In genomic region chr5:64815631-64816030, GRCm38 (mm10) we compare ENCODE assay signal across 14 mouse cellular contexts. TPM values are rescaled to one million over a fixed set of nuclear protein-coding genes. Genes with fewer than 3 reads are reported as not detected.
DNase-seq lines count a peak whose midpoint lies in the region; ATAC-seq lines count a peak whose summit lies in the region.
"Had no signal": no experiment of that assay in that cellular context is flagged by ENCODE, and none has a peak within 500 bp of the region (broad histone marks: within the 10 kb centered on the region; RNA-seq: fewer than 3 reads in every experiment).

No protein-coding gene starts in this region.

- no peak for ATAC-seq in liver, embryonic 15.5 days (ENCODE audit: insufficient read depth)
- ATAC-seq in liver, embryonic 11.5 days (replicated peaks; ENCODE audit: low FRiP score) = no peak
- ATAC-seq in embryonic facial prominence, embryonic 15.5 days (ENCODE audit: insufficient number of reproducible peaks, low FRiP score, low TSS enrichment, low read depth) = no peak
- ATAC-seq in stomach, embryonic 15.5 days (ENCODE audit: insufficient read depth, low FRiP score, low read depth) = no peak
- ATAC-seq: hindbrain, postnatal 0 days; midbrain, embryonic 13.5 days had no signal

- no peaks in the 10 kb centered on the region for H3K9me3 ChIP-seq in liver, embryonic 15.5 days (replicated peaks)
- no peaks in the 10 kb centered on the region for H3K9me3 ChIP-seq in liver, embryonic 11.5 days (ENCODE audit: control insufficient read depth, low read length)
- H3K9me3 ChIP-seq in embryonic facial prominence, embryonic 15.5 days (replicated peaks) = no peaks in the 10 kb centered on the region
- no peaks in the 10 kb centered on the region for H3K9me3 ChIP-seq in stomach, embryonic 15.5 days
- H3K9me3 ChIP-seq: limb, embryonic 10.5 days; midbrain, embryonic 13.5 days had no signal

- no peaks in the 10 kb centered on the region for H3K27me3 ChIP-seq in liver, embryonic 15.5 days
- no peaks in the 10 kb centered on the region for H3K27me3 ChIP-seq in liver, embryonic 11.5 days (replicated peaks; ENCODE audit: control insufficient read depth, insufficient read depth, low read length)
- H3K27me3 ChIP-seq in embryonic facial prominence, embryonic 15.5 days = no peaks in the 10 kb centered on the region
- no peaks in the 10 kb centered on the region for H3K27me3 ChIP-seq in stomach, embryonic 15.5 days (replicated peaks)
- H3K27me3 ChIP-seq: midbrain, embryonic 13.5 days had no signal

- H3K36me3 ChIP-seq in liver, embryonic 15.5 days (replicated peaks) = peaks cover 73% of the 10 kb centered on the region
- H3K36me3 ChIP-seq in liver, embryonic 11.5 days (ENCODE audit: control insufficient read depth, insufficient read depth, low read length) = peaks cover 35% of the 10 kb centered on the region
- H3K36me3 ChIP-seq in embryonic facial prominence, embryonic 15.5 days = peaks cover 26% of the 10 kb centered on the region
- peaks cover 22% of the 10 kb centered on the region for H3K36me3 ChIP-seq in stomach, embryonic 15.5 days

- DNase-seq in heart, adult 11 months = peak; percentile 83
- no peak for DNase-seq in heart, postnatal 4 days
- DNase-seq in liver, embryonic 11.5 days (ENCODE audit: low spot score) = no peak
- DNase-seq in kidney, postnatal 25 days = no peak
- DNase-seq: cerebellum, postnatal 14 days; heart, postnatal 36 days; lung, adult 18-20 months had no signal

- H3K4me2 ChIP-seq in liver, embryonic 15.5 days = peak overlapping the region; percentile 84
- H3K4me2 ChIP-seq in liver, embryonic 11.5 days = no peak overlapping the region
- H3K4me2 ChIP-seq in embryonic facial prominence, embryonic 15.5 days (replicated peaks) = no peak overlapping the region
- no peak overlapping the region for H3K4me2 ChIP-seq in stomach, embryonic 15.5 days
- H3K4me2 ChIP-seq: midbrain, embryonic 13.5 days had no signal

- H3K9ac ChIP-seq in liver, embryonic 15.5 days = no peak overlapping the region
- H3K9ac ChIP-seq in liver, embryonic 11.5 days (ENCODE audit: low read depth, low read length) = no peak overlapping the region
- H3K9ac ChIP-seq in embryonic facial prominence, embryonic 15.5 days = no peak overlapping the region
- H3K9ac ChIP-seq in stomach, embryonic 15.5 days = no peak overlapping the region
- H3K9ac ChIP-seq: midbrain, embryonic 13.5 days had no signal

- WGBS in liver, embryonic 15.5 days (ENCODE audit: insufficient replicate concordance) = 87% methylated on average over 8 of the region's 8 CpGs
- WGBS in liver, embryonic 11.5 days = 88% methylated on average over 8 of the region's 8 CpGs
- 82% methylated on average over 8 of the region's 8 CpGs for WGBS in embryonic facial prominence, embryonic 15.5 days
- WGBS in stomach, embryonic 15.5 days = 79% methylated on average over 8 of the region's 8 CpGs

- no peak overlapping the region for H3K27ac ChIP-seq in liver, embryonic 15.5 days (replicated peaks)
- no peak overlapping the region for H3K27ac ChIP-seq in liver, embryonic 11.5 days (ENCODE audit: low read depth, low read length)
- peak overlapping the region; percentile 80; the same call in 1 of the 2 replicates for H3K27ac ChIP-seq in embryonic facial prominence, embryonic 15.5 days (replicated peaks)
- peak overlapping the region; percentile 78; the same call in 1 of the 2 replicates for H3K27ac ChIP-seq in stomach, embryonic 15.5 days
- H3K27ac ChIP-seq: hindbrain, postnatal 0 days; limb, embryonic 10.5 days; macrophage; midbrain, embryonic 13.5 days had no signal

- H3K4me3 ChIP-seq in liver, embryonic 15.5 days (replicated peaks) = peak overlapping the region; percentile 1; the same call in 1 of the 2 replicates
- H3K4me3 ChIP-seq in liver, embryonic 11.5 days (ENCODE audit: low read depth, low read length) = no peak overlapping the region
- no peak overlapping the region for H3K4me3 ChIP-seq in embryonic facial prominence, embryonic 15.5 days (replicated peaks)
- no peak overlapping the region for H3K4me3 ChIP-seq in stomach, embryonic 15.5 days (replicated peaks)
- H3K4me3 ChIP-seq: limb, embryonic 10.5 days; midbrain, embryonic 13.5 days had no signal

- peaks cover 91% of the 10 kb centered on the region for H3K4me1 ChIP-seq in liver, embryonic 15.5 days (replicated peaks)
- peaks cover 42% of the 10 kb centered on the region for H3K4me1 ChIP-seq in liver, embryonic 11.5 days (replicated peaks; ENCODE audit: control insufficient read depth, insufficient read depth, low read length)
- peaks cover 62% of the 10 kb centered on the region for H3K4me1 ChIP-seq in embryonic facial prominence, embryonic 15.5 days
- peaks cover 54% of the 10 kb centered on the region for H3K4me1 ChIP-seq in stomach, embryonic 15.5 days

RNA-seq across cellular contexts. Expression of gene Klf3, which starts 12.4 kb away (rescaled TPM):
- total RNA-seq in heart, postnatal 4 days (2021) = 10 to 100 TPM; 73.2 to 76.3 TPM
- polyA plus RNA-seq in liver, embryonic 15.5 days (2015; fragmentation: Nextera tagmentation; extraction: Ambion mirVana) = 104 and 107 TPM in 2 replicates
- polyA plus RNA-seq in liver, embryonic 11.5 days (2014; fragmentation: Nextera tagmentation; extraction: Ambion mirVana) = 66.9 and 68.7 TPM in 2 replicates
- polyA plus RNA-seq in embryonic facial prominence, embryonic 15.5 days (2015; fragmentation: Nextera tagmentation; extraction: Ambion mirVana) = 92.0 and 94.2 TPM in 2 replicates
- polyA plus RNA-seq in stomach, embryonic 15.5 days (2015; fragmentation: Nextera tagmentation; extraction: Ambion mirVana) = 103 and 104 TPM in 2 replicates

Comparison
In these comparisons a context has a peak if more than half of its experiments do, and no peak if none do; other contexts are left out.
1. H3K27ac ChIP-seq: peak in embryonic facial prominence, embryonic 15.5 days (single experiment) and stomach, embryonic 15.5 days (single experiment); none in liver, embryonic 15.5 days (single experiment) and liver, embryonic 11.5 days (single experiment).